Mouse (Mus musculus) brain, embryonic 18.5 days (tissue): ENCODE results near the gene Scgb1b27.
"Not testable (repeated sequence)": the region's sequence is repeated elsewhere in the genome, so short reads cannot be mapped to it uniquely, and the experiment has no call there.

Experiments used
- DNase-seq: peaks from one replicate; pipeline ENCODE4 v3.0.0-alpha.2; 2012; ENCODE audit warnings: low read depth, low spot score

Gene Scgb1b27

DNA sequence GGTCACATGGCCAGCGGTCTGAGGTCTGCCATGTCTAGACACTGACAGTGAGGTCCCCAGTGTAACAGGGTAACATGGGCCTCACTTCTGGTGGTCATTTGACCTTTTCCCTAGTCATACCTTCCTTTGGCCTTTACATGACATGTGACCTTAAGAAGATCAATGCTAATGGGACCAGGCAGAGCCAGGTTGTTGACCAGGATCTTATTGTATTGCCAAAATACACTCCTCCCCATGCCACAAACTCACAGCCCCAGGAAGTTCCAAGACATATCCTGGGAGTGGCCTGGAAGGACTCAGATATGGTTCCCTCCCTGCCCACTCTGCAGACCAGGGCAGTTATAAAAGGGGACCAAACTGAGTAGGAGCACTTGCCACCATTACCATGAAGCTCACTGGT, at the start of gene Scgb1b27:
Gene Scgb1b27 (plus strand): TSS at position 301 of the 400 bp plus-strand sequence.
- DNase-seq: not testable (repeated sequence)

DNA sequence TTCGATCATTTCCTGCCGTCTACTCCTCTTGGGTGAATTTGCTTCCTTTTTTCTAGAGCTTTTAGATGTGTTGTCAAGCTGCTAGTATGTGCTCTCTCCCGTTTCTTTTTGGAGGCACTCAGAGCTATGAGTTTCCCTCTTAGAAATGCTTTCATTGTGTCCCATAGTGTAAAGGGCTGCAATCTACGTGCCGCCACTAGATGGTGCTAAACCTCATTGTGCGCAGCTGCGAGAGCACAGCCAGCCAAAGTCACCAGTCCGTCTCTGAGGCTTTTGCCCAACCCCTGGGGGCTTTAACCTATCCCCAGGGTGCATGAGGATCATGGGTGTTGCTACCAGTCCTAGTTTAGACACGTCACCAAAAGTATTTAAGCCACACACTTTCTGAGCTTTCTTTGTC, 39.0 kb upstream of the Scgb1b27 start:
- DNase-seq: not testable (repeated sequence)

DNA sequence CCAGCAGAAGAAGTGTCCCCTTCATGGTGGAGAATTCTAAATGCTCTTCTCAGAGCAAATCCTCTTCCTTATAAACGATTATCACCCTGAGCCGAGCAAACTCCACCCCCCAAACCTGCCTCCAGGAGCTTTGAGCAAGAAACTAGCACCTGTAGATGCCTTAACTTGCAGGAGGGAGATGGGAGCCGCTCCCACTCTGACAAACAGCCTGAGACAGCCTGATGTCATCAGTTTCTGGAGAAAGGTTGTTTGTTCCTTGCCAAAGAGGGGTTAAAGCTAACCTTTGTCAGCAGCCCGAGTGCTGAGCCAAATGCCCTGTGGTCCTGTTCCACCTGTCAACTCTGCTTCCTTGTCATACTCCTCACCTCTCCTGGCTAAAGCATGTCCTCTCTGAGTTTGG, 7.4 kb upstream of the Scgb1b27 start, which contains the start of gene Scgb2b27:
Gene Scgb2b27 (minus strand): TSS at position 101 of the 400 bp plus-strand sequence.
- no peak for DNase-seq

DNA sequence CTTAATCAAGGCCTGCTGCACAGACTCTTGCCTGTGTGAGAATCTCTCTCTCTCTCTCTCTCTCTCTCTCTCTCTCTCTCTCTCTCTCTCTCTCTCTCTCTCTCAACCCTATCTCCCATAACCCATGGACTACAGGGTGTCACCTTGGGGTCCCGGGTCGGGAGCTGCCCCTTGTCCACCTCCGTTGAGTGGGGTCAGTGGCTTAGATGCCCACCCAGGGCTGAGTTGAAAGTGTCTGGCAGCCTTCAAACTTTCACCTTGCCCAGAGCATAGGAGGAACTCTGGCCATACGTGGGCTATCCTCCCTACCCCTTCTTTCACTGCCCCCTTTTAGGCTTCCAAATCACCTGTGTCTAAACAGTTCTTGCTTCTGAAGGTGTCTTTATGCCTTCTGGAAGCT, 4.4 kb downstream of the Scgb1b27 start:
- no peak for DNase-seq

DNA sequence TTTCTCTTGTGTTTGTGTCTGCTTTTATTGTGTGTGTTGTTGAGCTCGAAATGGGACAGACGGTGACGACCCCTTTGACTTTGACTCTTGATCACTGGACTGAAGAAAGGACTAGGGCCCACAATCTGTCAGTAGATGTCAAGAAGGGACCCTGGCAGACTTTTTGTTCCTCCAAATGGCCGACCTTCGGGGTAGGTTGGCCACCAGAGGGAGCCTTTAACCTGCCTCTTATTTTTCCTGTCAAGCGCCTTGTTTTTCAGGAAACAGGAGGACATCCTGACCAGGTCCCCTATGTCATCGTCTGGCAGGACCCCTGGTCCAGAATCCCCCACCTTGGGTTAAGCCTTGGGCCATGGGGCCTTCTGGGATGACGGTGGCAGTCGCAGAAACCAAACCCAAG, 5.9 kb downstream of the Scgb1b27 start:
- not testable (repeated sequence) for DNase-seq

DNA sequence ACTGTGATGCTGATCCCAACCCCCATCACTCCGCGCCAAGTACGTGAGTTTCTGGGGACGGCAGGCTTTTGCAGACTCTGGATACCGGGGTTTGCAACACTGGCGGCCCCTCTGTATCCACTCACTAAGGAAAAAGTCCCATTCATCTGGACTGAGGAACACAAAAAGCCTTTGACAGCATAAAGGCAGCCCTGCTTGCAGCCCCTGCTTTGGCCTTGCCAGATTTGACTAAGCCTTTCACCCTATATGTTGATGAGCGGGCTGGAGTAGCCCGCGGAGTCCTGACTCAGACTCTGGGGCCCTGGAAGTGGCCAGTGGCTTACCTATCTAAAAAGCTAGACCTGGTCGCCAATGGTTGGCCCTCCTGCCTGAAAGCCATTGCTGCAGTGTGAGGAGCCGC, 8.7 kb downstream of the Scgb1b27 start:
- DNase-seq: no peak

DNA sequence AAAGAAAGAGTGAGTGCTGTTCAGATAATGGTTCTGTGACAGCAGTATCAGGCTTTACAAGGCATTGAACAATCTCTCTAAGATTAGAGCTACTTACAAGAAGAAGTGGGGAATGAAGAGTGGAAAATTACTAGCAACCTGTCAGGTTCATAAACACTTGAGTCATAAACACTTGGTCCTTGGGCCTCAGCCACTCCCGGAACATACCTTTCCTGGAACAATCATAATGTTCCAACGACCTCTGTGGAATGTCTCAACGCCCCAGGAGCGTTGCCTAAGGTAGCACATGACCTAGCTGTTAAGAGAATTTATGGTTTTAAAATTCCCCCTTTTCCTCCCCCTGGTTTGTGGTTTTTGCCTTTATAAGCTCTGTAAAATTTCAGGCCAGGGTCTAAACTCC, 13.3 kb downstream of the Scgb1b27 start:
- not testable (repeated sequence) for DNase-seq

DNA sequence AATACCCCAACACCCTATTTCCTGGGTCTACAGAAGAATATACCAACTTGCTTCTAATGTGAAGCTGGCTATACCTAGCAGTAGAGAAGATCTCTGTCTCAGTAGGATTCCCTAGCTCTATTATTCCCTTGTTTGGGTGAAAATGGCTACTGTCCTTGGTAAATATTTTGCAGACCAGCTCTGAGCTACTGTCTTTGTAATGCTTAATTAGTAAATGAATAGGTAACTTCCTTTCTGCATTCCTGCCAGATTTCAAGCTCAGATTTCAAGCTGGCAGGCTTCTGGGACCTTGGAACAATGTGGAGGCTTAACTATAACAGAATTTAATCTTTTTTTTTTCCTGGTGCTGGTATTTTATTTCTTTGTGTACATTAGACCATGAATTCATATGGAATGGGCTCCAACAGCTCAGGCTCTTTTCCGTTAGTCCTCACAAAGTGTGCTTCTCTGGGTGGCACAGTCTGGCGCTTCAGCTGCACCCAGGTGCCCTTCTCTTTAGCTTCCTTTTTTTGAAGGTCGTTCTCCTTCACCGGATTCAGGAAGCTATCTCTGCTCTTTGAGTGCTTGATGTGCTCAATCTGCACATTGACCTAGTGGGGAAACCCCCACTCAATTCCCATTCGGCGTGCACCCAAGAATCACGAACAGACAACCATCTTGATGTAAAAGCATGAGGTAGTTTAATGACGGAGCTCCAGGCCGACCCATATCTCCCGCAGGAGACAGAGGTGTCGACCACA, 15.0 kb downstream of the Scgb1b27 start:
- not testable (repeated sequence) for DNase-seq

DNA sequence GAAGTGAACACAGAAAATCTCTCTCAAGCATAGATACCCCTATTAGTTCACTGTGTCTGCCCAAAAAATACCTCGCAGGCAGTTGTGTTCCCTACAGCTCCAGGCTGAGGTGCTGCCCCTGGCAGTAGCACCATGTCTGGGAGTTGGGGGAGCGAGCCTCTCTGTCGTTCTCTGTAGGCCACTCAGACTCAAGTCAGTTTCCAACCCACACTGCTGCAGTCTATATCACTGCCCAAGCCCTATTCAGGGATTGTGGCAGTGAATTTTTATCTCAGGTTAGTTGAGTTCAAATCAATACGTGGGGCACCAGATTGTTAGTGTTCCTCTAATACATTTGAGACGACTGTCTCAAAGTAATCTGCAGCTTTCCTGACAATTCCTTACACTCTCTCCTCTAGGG, 46.8 kb downstream of the Scgb1b27 start:
- DNase-seq: not testable (repeated sequence)
